Mouse (Mus musculus) T-cell, adult 2 months (primary cell): ENCODE results near the gene Glmn.

Source experiments
- DNase-seq: peaks from one replicate; pipeline ENCODE4 v3.0.0; 2022; ENCODE audit warnings: low spot score

Gene Glmn

DNA sequence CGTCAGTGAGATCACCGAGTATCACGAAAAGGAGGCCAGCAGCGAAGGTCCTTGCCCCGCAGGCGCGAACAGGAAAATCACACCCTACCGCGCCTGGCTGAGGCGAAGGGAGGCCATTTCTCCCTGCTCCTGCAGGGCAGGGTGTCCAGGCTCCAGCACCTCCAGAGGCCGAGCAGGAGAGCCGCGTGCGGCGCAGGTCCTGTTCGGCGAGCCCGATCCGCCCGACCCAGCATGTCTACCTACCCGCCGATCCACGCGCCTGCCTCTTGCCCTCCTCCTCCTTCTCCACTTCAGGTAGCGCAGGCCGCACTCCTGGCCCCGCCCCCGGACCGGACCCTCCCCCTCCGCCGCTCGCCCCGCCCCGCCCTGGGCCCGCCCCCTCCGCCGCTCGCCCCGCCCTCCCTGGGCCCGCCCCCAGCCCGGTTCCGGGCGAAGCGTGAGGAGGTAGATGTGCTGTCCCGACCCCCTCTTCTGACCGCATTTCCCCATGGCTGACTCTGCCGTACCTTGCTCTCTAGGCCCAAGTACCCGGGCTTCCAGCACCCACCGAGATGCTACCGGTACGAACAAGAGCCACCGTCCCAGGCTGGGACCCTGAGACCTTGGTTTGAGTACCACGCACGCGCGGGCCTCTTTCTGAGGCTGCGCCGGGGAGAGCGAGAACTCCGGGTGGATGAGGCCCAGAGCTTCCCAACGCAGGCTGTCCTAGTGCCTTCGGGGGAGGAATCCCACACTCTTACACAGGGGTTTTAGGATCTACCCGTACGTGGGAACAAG lies at the start of gene Glmn, which contains the start of gene Rpap2:
Gene Glmn (minus strand): TSS at position 588 of the 777 bp plus-strand sequence.
Gene Rpap2 (plus strand): TSS at position 73 of the 777 bp plus-strand sequence.
- DNase-seq: peak; percentile 83

DNA sequence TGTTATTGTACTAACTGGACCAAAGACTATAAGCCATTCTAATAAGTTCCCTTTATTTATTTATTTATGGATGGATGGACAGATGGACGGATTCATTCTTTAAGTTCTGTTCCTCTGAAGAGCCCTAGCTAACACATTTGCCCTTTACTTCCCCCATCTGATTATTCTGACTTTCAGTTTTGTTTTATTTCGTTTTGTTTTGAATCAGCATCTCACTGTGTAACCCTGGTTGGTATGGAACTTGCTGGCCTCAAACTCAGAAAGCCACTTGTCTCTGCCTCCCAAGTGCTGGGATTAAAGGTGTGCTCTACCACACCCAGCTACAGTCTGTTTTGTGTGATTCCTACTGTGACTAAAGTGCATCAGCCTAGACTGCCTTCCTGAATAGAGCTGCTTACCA lies 48.2 kb upstream of the Glmn start:
- DNase-seq: no peak

DNA sequence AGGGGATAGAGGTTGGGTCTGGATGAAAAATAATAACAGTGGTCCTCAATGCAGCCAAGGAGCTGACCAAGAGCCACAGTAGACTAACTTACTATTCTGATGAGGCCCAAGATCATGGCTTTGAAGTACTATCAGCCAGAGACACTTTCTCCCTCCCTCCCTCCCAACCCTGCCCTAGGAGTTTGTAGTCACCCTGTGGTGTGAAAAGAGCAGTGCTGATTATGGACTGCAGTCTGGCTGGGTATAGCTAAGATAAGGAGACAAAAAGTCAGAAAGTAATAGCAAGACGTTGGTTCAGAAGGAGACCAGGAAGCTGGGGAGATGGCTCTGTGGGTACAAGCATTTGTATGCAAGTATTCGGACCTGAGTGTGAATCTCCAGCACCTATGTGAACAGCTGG lies 46.9 kb upstream of the Glmn start:
- no peak for DNase-seq

DNA sequence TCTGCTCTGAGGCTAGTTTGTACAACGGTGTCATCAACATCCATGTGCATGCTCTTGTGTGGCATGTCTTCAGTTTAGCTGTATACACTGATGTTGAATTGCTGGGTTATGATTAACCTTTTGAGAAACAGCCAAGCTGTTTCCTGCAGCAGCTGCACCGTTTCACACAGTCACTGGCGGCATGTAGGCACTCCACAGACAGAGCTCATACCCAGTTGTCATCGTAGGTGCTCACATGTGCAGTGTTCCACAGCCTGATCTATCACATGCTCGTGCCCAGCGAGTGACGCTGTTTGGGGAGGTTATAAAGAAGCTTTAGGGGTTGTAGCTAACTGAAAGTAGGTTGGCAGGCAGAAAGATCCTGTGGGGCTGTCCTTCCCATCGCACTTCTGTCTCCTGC lies 40.7 kb upstream of the Glmn start:
- DNase-seq: no peak

DNA sequence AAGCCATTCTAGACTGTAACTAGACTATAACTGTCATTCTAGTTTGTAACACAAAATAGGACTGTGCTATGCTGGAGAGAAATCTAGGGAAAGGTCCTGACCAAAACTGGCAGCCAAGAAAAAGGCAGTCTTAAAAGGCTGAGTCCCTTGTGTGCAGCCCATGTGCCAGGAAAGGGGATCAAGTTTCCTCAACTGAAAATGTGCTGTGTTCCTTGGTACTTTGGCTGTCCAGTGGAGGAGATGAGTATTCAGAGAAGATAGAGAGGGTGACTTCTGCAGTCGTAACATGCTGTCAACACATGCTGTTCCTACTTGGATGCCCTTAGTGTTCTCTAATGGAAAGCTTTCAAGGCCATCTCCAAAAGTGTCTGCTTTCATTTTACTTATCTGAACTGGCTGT lies 39.4 kb upstream of the Glmn start:
- no peak for DNase-seq

DNA sequence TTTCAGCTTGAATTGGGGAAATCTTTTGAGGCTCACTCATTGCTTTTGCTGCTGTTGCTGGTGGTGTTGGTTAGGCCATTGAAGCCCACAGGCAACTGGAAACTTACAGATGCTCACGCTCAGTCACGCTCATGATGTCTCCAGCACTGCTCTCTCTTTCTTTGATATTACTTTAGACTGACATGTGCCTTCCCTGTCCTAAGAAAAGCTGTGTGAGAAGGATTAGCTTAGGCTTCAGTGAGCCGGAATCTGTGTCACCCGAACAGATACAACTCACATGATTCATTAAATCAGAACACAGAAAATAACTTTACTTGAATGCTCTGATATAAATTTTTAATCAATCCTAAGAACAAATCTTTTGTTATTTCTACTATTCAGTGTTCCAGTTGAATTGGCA lies 36.0 kb upstream of the Glmn start:
- DNase-seq: no peak

DNA sequence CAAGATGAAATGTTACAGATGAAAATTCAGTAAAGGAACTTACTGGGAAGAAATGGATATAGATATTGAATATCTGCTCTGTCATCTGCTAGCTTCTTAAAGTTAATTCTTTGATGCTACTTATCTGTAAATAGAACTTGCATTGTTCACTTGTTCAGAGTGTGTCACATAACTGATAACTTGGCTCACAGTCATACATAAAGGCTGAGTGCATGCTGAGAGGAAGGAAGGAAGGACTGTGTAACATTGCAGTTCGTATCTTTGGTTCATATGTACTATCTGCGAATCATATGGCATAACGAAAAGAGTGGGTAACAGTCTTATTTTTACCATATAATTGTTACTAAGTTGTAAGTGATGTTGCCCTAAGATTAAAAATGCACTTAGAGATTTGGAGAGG lies 23.6 kb upstream of the Glmn start:
- no peak for DNase-seq

DNA sequence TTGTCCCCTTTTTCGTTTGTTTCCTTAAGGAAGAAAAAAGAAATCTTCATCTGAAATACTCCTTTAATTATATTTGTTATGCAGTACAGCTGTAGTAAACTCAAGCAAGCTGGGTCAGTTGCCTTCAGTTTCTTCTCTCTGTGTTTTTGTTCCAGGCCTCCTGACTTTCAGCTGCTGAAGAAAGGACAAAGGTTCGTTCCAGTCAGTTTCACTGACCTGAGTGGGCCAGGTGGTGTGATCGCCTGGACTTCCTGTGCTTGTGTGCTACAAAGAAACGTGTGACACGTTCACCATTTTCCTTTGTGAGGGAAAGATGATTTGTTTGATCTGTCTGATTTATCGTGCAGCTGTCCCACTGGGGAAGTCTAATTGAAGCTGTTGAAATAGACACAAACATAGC lies 20.3 kb upstream of the Glmn start:
- no peak for DNase-seq

DNA sequence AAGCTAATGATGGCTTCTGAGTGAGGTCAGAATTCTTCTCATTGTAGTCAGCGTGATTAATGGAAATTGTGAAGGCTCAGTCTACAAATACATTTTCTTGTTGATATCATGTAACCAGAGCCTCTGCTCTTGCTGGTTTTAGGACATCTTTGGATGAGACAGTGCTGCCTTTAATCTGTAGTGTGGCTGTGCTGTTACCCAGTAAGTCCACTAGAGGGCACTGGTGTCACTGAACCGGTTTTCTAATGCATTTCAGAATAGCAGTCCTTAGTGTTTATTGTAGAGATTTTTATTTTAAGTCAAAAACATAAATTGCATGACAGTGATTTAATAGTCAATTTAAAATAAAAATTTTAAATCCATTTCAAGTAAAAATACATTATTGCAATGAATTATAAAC lies 13.5 kb upstream of the Glmn start:
- peak; percentile 64 for DNase-seq

DNA sequence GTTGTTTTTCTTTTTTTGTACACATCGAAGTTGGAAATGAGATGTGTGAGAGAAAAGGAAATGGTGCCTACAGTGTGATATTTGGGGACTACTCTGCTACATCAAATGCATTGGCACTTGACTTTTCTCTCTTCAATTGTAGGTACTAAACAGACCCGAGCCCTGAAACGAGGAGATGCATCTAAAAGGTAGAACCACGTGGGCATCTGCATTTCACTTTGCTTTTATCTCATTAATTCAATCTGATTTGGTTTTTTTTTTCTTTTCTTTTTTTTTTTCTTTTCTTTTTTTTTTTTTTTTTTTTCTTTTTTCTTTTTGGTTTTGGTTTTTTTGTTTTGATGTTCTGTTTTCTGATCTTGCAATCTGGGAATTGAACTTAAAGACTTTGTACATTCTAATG lies 692 bp upstream of the Glmn start:
- no peak for DNase-seq

DNA sequence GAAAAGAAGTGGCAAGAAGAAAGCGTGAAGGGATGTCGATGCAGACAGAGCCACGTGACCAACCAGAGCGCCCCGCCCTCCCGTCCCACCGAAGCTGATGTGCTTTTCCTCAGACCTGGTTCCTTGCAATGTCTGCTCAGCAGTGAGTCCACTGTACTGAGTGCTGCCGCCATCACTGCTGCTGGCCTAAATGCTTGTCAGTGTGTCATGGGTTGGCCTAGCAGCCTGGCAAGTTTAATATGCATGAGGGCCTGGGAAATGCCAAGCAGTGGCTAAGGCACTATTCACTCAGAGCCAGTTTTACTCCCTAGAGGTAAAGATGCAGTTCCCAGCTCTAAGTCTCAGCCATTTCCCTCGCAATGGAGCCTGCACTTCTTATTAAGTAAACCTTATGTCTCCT lies 28.5 kb downstream of the Glmn start:
- DNase-seq: no peak

DNA sequence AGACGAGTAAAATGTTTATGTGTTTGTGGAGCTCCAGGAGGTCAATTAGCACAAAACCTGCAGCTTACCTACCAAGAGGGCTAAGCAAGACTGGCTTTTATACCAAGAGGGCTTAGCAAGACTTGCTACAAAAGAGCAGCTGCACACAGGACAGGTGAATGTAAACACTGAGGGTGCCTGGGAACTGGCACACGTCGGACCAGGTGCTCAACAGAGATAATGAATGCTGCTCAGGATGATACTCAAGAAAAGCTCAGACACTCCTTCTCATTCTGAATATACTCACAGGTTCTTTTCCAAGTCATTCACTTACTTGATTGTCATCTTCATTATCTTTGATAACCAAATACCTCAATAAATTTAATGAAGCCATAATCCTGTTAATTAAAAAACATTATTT lies 40.7 kb downstream of the Glmn start:
- no peak for DNase-seq

DNA sequence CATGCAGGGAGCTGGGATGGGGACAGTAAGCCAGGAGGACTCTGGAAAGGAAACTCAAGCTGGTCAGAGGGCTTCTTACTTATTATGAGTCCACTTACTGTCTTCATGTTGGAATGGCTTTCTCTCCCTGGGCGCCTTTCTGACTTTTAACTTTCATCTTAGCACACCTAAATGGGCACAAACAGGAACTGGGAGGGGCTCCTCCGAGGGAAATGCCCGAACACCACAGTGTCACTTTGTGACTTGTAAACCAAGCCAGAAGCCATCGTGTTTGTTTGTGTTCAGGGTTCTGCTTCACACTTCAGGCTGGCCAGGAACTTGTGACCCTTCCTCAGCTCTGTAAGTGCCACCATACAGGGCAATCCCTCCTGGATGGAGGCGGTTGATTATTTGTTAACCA lies 43.4 kb downstream of the Glmn start:
- DNase-seq: peak; percentile 6

DNA sequence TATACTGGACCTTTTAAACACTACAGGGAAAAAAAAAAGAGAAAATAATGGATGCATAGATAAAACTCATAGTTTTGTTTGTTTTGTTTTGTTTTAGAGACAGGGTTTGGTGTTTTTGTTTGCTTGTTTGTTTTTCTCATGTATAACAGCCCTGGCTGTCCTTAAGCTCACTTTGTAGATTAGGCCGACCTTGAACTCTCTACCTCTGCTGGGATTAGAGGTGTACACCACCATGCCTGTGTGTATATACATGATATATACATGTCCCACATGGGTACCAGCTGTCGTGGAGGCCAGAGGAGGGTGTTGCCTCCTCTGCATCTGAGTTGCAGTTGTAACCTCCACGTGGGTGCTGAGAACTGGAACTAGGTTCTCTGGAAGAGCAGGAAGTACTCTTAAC lies 49.2 kb downstream of the Glmn start:
- DNase-seq: no peak

DNA sequence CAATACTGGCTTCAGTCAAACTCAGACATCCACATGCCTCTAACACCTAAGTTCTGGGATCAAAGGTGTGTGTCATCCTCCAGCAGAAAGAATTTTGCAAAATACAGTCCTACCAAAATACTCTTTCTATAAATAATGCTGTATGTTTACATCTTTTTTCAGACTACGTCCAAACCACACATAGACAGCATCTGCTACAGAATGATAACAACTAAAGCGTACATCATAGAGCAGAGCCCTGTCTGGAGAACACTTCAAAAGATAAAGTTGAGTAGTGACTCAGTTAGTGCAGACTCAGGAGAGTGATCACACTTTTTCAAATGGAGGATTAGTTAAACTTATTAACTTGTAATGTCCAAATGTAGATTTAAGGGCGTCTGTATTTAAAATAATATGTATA lies 49.7 kb downstream of the Glmn start:
- no peak for DNase-seq

DNA sequence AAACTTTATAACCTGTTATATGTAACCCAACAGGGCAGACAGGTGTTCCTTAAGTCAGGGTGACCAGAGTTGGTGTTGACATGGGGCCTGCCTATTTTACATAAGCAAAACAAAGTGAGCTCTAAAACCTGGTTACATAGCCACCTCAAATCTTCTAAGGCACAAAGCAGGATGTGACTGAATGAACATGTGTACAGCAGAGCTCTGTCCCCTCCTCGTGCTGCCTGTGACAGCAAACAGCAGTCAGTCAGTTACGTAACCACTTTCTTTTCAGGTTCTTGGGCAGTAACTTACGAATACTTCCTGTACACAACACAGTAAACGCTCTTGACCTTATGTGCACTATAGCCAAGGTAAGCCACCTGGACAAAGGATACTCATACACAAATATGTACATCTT lies 51.8 kb downstream of the Glmn start:
- peak; percentile 67 for DNase-seq

DNA sequence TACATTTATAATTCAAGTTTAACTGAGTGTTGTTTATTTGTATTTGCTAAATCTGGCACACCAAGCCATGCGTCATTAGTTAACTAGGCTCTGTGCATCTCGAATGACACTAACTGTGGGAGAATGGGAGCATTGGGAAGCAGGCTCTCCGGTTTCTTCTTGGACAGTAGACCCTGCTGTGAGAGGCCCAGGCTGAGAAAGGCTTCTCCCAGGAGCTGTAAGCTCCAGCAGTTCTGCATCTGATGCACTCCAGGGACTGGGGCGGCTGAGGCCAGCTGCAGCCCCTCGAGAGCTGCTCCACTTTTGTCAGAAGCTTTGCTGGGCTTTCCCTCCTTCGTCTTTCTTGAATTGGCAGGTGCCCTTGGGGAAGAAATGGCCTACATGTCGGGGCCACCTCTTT lies 56.0 kb downstream of the Glmn start:
- DNase-seq: no peak

DNA sequence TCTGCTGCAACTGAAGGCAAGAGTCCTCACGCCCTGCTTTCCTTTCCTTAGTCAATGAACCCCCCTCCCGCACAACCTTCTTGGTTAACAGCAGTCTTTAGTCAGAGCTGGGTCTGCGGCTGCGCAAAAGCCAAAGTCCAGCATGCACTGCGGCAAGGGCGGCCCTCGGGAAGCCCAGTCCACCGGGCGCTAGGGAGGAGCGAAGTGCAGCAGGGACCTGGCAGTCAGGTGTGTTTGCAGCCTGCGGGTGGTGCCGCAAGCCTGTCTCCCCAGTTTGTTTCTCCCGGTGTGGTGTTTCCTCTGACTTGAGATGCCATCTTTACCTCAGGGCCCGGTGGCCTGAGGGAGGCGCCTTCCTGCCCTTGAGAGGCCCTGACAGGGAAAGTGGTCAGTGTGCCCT lies 63.1 kb downstream of the Glmn start, which contains the start of gene 1700028K03Rik:
Gene 1700028K03Rik (plus strand): TSS at position 129 of the 400 bp plus-strand sequence.
- no peak for DNase-seq

DNA sequence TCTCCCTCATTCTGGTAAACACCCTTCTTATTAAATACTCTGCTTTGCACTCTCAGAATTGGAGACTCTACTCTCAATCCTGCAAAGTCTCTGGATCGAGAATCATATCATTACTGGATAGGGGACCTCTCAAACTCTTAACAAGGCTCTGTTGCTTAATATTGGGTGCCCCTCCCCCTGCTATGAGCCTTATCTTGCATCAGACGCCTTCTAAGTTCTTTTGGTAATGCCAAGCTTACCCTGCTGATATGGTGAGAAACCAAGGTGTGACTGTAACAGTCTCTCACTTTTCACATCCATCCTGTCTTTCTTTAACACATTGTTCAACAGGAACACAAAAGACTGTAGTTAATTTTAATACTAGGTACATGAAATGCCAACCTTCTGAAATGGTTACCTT lies 64.1 kb downstream of the Glmn start:
- no peak for DNase-seq

DNA sequence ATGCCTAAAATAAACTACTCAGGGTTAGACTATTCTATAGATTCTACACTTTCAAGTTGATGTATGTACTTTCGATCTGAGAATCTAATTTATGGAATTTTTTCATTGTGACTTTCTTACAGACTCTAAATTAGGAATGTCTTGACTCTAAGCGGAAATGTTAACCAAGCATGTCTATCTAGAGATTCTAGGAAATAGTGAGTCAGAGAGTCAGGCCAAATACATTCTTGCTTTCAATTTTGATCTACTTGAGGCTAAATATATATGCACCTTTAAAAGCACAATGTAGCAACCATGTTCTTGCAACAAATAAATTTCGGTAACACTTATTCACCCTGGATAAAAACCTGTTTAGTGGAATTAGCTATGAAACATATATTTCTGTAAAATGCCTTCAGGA lies 68.8 kb downstream of the Glmn start:
- no peak for DNase-seq

DNA sequence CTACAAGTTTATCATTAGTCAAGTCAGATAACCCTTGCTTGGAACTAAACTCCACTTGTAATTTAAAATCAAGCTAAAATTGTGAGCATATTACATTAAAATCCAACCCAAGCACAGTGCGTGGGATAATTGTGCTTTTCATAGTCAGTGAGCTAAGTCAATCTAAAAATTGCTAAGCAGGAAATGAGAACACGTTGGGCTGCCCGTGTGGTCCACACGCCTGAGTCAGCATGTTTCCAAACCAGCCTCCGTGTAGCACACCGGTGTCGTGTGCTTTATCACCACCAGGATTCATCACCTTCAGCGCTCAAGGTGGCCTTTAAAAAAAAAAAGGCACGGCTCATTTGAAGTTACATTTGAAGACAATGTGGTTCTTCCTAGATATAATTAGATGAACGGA lies 73.4 kb downstream of the Glmn start:
- DNase-seq: no peak

DNA sequence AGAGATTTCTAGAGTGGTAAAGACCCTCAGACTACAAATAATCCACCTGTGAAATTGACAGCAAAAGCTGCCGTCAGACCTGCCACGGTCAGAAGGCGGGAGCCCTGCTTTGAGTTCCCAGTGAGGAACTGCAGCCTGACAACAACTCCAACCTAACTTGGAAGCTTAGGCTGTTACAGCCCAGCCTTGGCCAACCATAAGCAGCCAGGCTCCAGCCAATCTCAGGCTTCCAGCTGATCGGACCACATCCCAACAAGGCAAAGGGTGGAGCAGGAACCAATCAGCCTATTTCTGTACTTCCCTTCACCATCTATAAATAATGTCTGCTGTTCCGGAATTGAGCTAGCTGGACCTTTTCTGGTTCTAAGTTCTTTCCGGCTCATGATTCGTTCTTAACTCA lies 75.8 kb downstream of the Glmn start:
- no peak for DNase-seq

DNA sequence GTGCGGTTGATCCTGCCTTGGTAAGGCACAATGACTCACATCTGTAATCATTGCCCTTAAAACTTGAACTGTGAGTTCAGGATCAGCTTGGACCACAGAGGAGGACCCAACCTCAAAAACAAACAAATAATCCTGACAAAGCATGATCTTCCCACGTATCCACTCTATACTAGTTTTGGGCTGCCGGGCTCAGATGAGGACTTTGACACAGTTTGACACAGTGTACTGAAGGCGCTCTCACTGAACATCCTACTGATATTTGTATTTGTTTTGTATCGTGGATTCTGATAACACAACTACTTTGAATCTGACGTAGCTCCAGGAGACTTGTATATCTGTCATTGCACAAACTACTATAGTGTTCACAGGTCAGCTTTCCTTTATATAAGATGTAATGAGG lies 76.3 kb downstream of the Glmn start:
- no peak for DNase-seq

DNA sequence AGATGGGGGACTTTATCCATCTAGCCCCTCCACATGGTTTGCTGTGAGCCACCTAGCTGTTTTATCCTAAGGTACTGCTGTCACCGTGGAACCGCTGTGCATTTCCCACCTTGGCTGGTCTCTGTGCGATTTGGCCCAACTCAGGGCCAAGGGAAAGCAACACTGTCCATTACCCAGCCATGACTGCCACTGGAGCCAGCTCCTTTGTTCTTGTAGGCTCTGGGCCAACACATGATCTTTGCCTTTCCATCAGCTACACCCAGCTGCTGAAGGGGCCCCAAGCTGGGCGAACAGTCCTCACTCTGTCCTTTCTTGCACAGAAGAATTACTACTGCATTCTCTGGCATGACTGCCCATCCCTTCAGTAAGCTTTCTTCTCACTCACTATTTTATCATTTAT lies 79.1 kb downstream of the Glmn start:
- no peak for DNase-seq
